Mouse (Mus musculus) liver, postnatal 0 days (tissue): ENCODE results near the gene Pwwp2b. TPM values are rescaled to one million over a fixed set of nuclear protein-coding genes. Genes with fewer than 3 reads are reported as not detected.

Experiments used
- ATAC-seq: fragments of 200-750 bp; cut with Nextera tagmentation; 2 replicates; pipeline ENCODE4 v1.8.0; 2017; ENCODE audit warnings: mild to moderate bottlenecking, moderate library complexity
- DNase-seq: peaks from one replicate; pipeline ENCODE4 v3.0.0-alpha.2; 2016
- H3K27ac ChIP-seq: fragments of 300-500 bp; sonication (generic); 2 replicates; pipeline ENCODE4 v1.5.1; 2014; ENCODE audit warnings: antibody characterized with exemption, moderate library complexity, mild to moderate bottlenecking, low read depth
- H3K27me3 ChIP-seq: fragments of 300-500 bp; sonication (generic); 2 replicates; pipeline ENCODE4 v1.6.1; 2014; ENCODE audit warnings: low read length, control low read depth, mixed read lengths; ENCODE audit not compliant: insufficient read depth
- H3K36me3 ChIP-seq: fragments of 300-500 bp; sonication (generic); replicated peaks from 2 replicates; pipeline ENCODE4 v1.6.1; 2014; ENCODE audit warnings: mild to moderate bottlenecking, control low read depth, low read length, moderate library complexity, mixed read lengths; ENCODE audit not compliant: insufficient read depth
- H3K4me1 ChIP-seq: fragments of 300-500 bp; sonication (generic); 2 replicates; pipeline ENCODE4 v1.6.1; 2014; ENCODE audit warnings: antibody characterized with exemption, mild to moderate bottlenecking, control low read depth; ENCODE audit not compliant: insufficient read depth
- H3K4me2 ChIP-seq: fragments of 300-500 bp; sonication (generic); 2 replicates; pipeline ENCODE4 v1.6.1; 2014; ENCODE audit warnings: low read depth, mild to moderate bottlenecking, low read length, moderate library complexity, mixed read lengths
- H3K4me3 ChIP-seq: fragments of 300-500 bp; sonication (generic); 2 replicates; pipeline ENCODE4 v1.5.1; 2014; ENCODE audit warnings: low read depth, low read length
- H3K9ac ChIP-seq: fragments of 300-500 bp; sonication (generic); replicated peaks from 2 replicates; pipeline ENCODE4 v1.6.1; 2014; ENCODE audit warnings: mild to moderate bottlenecking, moderate library complexity
- H3K9me3 ChIP-seq: fragments of 300-500 bp; sonication (generic); 2 replicates; pipeline ENCODE4 v1.6.1; 2016; ENCODE audit warnings: mild to moderate bottlenecking, control low read depth, low read length, mixed read lengths
- CTCF ChIP-seq: sonication (generic); IDR thresholded peaks from 2 replicates; pipeline ENCODE4 v1.5.1; 2016; ENCODE audit warnings: antibody characterized with exemption, low read depth
- EP300 ChIP-seq: IDR thresholded peaks from 2 replicates; pipeline ENCODE4 v1.6.1; 2016; ENCODE audit warnings: antibody characterized with exemption, low read depth, mild to moderate bottlenecking
- WGBS: fragments of 180-500 bp; shearing (Covaris S2); extraction: QIAGEN DNeasy Blood & Tissue Kit; methylation state at CpG from one replicate; pipeline ENCODE4 v1.1.7; 2014; ENCODE audit not compliant: insufficient replicate concordance; 5-methylcytosine and 5-hydroxymethylcytosine counted together
- polyA plus RNA-seq: library from polyadenylated mRNA; unstranded; fragments of >200 nt; fragmentation: Nextera tagmentation; extraction: Ambion mirVana; gene quantifications from 2 replicates; pipeline ENCODE4 v1.2.1, GENCODE M21; 2015

Gene Pwwp2b
- polyA plus RNA-seq, 1 experiment from 2014 or later: 1.3 TPM

DNA sequence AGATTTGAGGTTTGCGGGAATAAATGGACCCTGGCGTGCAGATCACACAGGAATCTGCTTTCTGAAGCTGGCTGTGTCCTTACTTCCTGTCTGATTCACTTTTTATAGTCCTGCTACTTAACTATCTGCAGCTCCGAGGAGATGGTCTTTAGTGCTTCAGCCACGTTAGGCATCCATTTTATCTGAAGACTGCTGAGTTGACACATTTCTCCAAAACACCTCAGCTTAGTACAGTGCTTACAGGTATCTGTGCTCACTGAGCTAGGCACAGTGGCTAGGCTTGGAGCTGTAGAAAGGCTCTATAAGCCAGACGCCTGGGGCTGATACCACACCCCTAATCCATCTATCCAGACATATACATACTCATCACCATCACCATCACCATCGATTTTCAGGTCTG is 17.4 kb downstream of the Pwwp2b start:
- no peaks in the 10 kb centered on the region for H3K9me3 ChIP-seq
- 68% methylated on average over 6 of the region's 6 CpGs for WGBS
- no peak overlapping the region for H3K9ac ChIP-seq
- no peak for ATAC-seq
- H3K4me1 ChIP-seq: 0 out of 2 replicates have a peak, but pooled peaks cover 5% of the 10 kb centered on the region
- no peak for TF ChIP-seq CTCF
- TF ChIP-seq EP300: no peak
- no peak overlapping the region for H3K4me3 ChIP-seq
- H3K27me3 ChIP-seq: no peaks in the 10 kb centered on the region
- no peak overlapping the region for H3K27ac ChIP-seq
- no peak for DNase-seq
- H3K36me3 ChIP-seq: no peaks in the 10 kb centered on the region
- H3K4me2 ChIP-seq: no peak overlapping the region

- no peak overlapping the region for H3K9ac ChIP-seq
- DNase-seq (no peak), ATAC-seq (no peak)
- no peak overlapping the region for H3K27ac ChIP-seq
- H3K9me3 ChIP-seq: no peaks in the 10 kb centered on the region
- no peaks in the 10 kb centered on the region for H3K36me3 ChIP-seq
- no peak overlapping the region for H3K4me2 ChIP-seq
- H3K4me3 ChIP-seq: no peak overlapping the region
- H3K27me3 ChIP-seq: no peaks in the 10 kb centered on the region
- no peak for TF ChIP-seq EP300
- no peak for TF ChIP-seq CTCF
- 71% methylated on average over 6 of the region's 6 CpGs for WGBS
- 0 out of 2 replicates have a peak, but pooled peaks cover 5% of the 10 kb centered on the region for H3K4me1 ChIP-seq
Measured at GRCm38 (mm10) chr7:139266431-139266830, 18.1 kb downstream of the Pwwp2b start.

GRCm38 (mm10) chr7:139266886-139267870 is 18.9 kb downstream of the Pwwp2b start:
- no peaks in the 10 kb centered on the region for H3K36me3 ChIP-seq
- no peak overlapping the region for H3K4me2 ChIP-seq
- no peaks in the 10 kb centered on the region for H3K9me3 ChIP-seq
- H3K27ac ChIP-seq: no peak overlapping the region
- H3K27me3 ChIP-seq: no peaks in the 10 kb centered on the region
- 0 out of 2 replicates have a peak, but pooled peaks cover 5% of the 10 kb centered on the region for H3K4me1 ChIP-seq
- H3K4me3 ChIP-seq: no peak overlapping the region
- ATAC-seq (no peak), DNase-seq (peak; percentile 56)
- no peak for TF ChIP-seq CTCF
- 71% methylated on average over 8 of the region's 8 CpGs for WGBS
- no peak overlapping the region for H3K9ac ChIP-seq

- no peaks in the 10 kb centered on the region for H3K9me3 ChIP-seq
- TF ChIP-seq EP300 (no peak), CTCF (no peak)
- DNase-seq: no peak
- peaks cover 21% of the 10 kb centered on the region for H3K4me1 ChIP-seq
- no peak overlapping the region for H3K4me2 ChIP-seq
- 84% methylated on average over 1 of the region's 1 CpGs for WGBS
- no peaks in the 10 kb centered on the region for H3K36me3 ChIP-seq
- no peak overlapping the region for H3K9ac ChIP-seq
- no peak overlapping the region for H3K27ac ChIP-seq
- no peak overlapping the region for H3K4me3 ChIP-seq
- no peak for ATAC-seq
- no peaks in the 10 kb centered on the region for H3K27me3 ChIP-seq
Measured at GRCm38 (mm10) chr7:139270738-139271137, 22.5 kb downstream of the Pwwp2b start.

DNA sequence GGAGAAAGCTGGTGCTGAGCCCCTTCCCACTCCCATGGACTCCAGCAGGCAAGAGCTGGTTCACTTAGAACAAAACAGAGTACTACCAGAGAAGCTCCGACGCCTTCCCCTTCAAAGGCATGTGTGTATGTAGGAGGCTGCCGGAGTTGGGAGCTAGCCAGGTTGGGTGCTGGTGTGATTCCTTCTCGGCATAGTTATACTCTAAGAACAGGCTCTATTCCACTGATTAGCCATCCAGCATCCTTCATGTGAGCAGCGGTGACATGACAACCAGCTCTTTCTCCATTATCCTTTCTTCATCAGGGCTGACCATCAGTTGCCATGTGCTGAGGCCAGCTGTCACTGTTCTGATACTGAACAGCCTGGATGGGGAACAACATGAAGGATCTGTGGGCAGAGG is 23.6 kb downstream of the Pwwp2b start:
- Histone ChIP-seq H3K27me3 (no peaks in the 10 kb centered on the region), H3K4me1 (peaks cover 17% of the 10 kb centered on the region), H3K4me2 (no peak overlapping the region), H3K27ac (0 out of 2 replicates have a peak overlapping the region, but pooled peaks have one; percentile 4), H3K9me3 (no peaks in the 10 kb centered on the region), H3K9ac (no peak overlapping the region), H3K36me3 (no peaks in the 10 kb centered on the region), H3K4me3 (no peak overlapping the region)
- 74% methylated on average over 5 of the region's 5 CpGs for WGBS
- ATAC-seq: no peak
- no peak for DNase-seq
- TF ChIP-seq CTCF: no peak
- no peak for TF ChIP-seq EP300

- TF ChIP-seq EP300 (no peak), CTCF (no peak)
- DNase-seq: no peak
- Histone ChIP-seq H3K4me2 (no peak overlapping the region), H3K4me1 (peaks cover 17% of the 10 kb centered on the region), H3K36me3 (no peaks in the 10 kb centered on the region), H3K27me3 (no peaks in the 10 kb centered on the region), H3K9me3 (no peaks in the 10 kb centered on the region), H3K27ac (peak overlapping the region; percentile 29; the same call in 1 of the 2 replicates), H3K9ac (no peak overlapping the region), H3K4me3 (no peak overlapping the region)
- 13% methylated on average over 1 of the region's 1 CpGs for WGBS
- 0 out of 2 replicates have a peak, but pooled peaks have one; percentile 27 for ATAC-seq
Measured at GRCm38 (mm10) chr7:139272639-139273396, 24.5 kb downstream of the Pwwp2b start.
